Mouse (Mus musculus) thymus, adult 2 months (tissue): Measurements from ENCODE around the gene Hspb7. TPM values are rescaled to one million over a fixed set of nuclear protein-coding genes. Genes with fewer than 3 reads are reported as not detected.

Source experiments
- DNase-seq: peaks from one replicate; pipeline ENCODE4 v3.0.0; 2021
- H3K27ac ChIP-seq: fragments of 200-500 bp; 2 replicates; pipeline ENCODE4 v1.5.1; 2012; ENCODE audit warnings: low read length, control low read depth; ENCODE audit not compliant: control insufficient read depth, insufficient read depth
- H3K27me3 ChIP-seq: fragments of 200-500 bp; 2 replicates; pipeline ENCODE4 v1.6.1; 2012; ENCODE audit warnings: mild to moderate bottlenecking, low read length, moderate library complexity, mixed read lengths; ENCODE audit not compliant: control insufficient read depth, insufficient read depth
- H3K36me3 ChIP-seq: fragments of 200-500 bp; 2 replicates; pipeline ENCODE4 v1.6.1; 2012; ENCODE audit warnings: mild to moderate bottlenecking, low read length, moderate library complexity; ENCODE audit not compliant: control insufficient read depth, insufficient read depth
- H3K4me1 ChIP-seq: fragments of 200-500 bp; replicated peaks from 2 replicates; pipeline ENCODE4 v1.6.1; 2012; ENCODE audit warnings: low read length; ENCODE audit not compliant: control insufficient read depth, insufficient read depth
- H3K4me3 ChIP-seq: fragments of 200-500 bp; 2 replicates; pipeline ENCODE4 v1.5.1; 2012; ENCODE audit warnings: mild to moderate bottlenecking, low read length, control low read depth, moderate library complexity; ENCODE audit not compliant: control insufficient read depth, insufficient read depth
- CTCF ChIP-seq: fragments of 200-500 bp; IDR thresholded peaks from 2 replicates; pipeline ENCODE4 v1.5.1; 2012; ENCODE audit warnings: mild to moderate bottlenecking, control low read depth, low read length, moderate library complexity, borderline replicate concordance; ENCODE audit not compliant: control insufficient read depth, poor library complexity, insufficient read depth; ENCODE audit errors: extremely low read depth
- POLR2A ChIP-seq: fragments of 200-500 bp; IDR thresholded peaks from 2 replicates; pipeline ENCODE4 v1.6.1; 2012; ENCODE audit warnings: mild to moderate bottlenecking, low read length, control low read depth, moderate library complexity; ENCODE audit not compliant: control insufficient read depth, poor library complexity, insufficient read depth; ENCODE audit errors: extremely low read depth
- WGBS: fragments of 180-500 bp; shearing (Covaris S2); methylation state at CpG from one replicate; pipeline ENCODE4 v1.1.7; 2018; 5-methylcytosine and 5-hydroxymethylcytosine counted together
- polyA plus RNA-seq: library from polyadenylated mRNA; depleted of rRNA; stranded (reverse); fragments of >200 nt; gene quantifications from 2 replicates; pipeline ENCODE4 v1.2.3, GENCODE M21; 2012

Hspb7 gene
- polyA plus RNA-seq, 1 experiment: 36.2 TPM

DNA sequence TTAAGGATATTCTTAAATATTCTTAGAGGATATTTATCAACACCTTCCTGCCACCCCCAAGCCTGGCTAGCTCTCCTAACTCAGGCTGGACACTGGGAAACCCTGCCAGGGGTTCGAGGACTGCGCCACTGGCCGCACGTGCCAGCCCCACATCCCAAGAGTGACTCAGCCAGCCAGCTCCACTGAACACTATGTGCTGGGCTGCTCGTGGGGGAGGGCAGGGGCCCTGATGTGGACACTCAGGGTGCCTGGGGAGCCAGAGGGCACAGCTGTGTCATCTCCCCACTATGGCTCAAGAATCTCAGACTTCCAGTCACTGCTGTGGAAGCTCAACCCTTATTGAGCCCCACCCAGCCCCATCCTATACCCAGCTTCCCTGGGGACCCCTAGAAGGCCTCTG, 2.7 kb downstream of the Hspb7 start:
- Histone ChIP-seq H3K4me1 (peaks cover 27% of the 10 kb centered on the region), H3K27ac (no peak overlapping the region), H3K27me3 (no peaks in the 10 kb centered on the region), H3K36me3 (no peaks in the 10 kb centered on the region), H3K4me3 (no peak overlapping the region)
- no peak for DNase-seq
- TF ChIP-seq POLR2A: no peak
- TF ChIP-seq CTCF: no peak
- 92% methylated on average over 5 of the region's 5 CpGs for WGBS

DNA sequence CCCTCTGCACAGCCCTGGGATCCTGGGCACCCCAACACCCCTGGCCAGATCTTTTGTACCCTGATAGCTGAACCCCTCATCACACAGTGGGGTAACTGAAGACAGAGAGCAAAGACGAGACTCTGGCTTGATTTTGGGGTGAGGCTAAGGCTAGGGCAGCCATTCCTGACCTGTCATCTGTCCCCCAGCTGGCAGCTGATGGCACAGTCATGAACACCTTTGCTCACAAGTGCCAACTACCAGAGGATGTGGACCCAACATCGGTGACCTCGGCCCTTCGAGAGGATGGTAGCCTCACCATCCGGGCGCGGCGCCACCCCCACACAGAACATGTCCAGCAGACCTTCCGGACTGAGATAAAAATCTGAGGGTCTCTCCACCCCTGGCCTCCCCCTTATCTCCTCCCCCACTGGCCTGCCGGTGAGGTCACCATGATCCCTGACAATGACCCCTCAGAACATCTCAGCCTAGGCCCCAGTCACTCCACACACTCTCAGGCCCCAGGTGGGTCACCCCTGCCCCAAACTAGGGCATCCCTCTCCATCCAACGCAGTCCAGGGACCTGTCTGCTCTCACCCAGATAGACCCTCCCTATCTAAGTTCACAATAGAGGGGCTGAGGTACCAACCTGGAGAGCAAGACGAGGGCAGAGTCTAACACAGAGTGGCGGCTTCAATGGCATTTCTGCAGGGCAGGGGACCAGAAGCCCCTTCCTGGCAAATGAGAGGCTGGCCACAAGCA, 3.3 kb downstream of the Hspb7 start:
- DNase-seq: no peak
- no peaks in the 10 kb centered on the region for H3K36me3 ChIP-seq
- H3K4me1 ChIP-seq: peaks cover 27% of the 10 kb centered on the region
- WGBS: 94% methylated on average over 13 of the region's 13 CpGs
- H3K27me3 ChIP-seq: no peaks in the 10 kb centered on the region
- H3K27ac ChIP-seq: no peak overlapping the region
- TF ChIP-seq CTCF (no peak), POLR2A (no peak)
- no peak overlapping the region for H3K4me3 ChIP-seq

DNA sequence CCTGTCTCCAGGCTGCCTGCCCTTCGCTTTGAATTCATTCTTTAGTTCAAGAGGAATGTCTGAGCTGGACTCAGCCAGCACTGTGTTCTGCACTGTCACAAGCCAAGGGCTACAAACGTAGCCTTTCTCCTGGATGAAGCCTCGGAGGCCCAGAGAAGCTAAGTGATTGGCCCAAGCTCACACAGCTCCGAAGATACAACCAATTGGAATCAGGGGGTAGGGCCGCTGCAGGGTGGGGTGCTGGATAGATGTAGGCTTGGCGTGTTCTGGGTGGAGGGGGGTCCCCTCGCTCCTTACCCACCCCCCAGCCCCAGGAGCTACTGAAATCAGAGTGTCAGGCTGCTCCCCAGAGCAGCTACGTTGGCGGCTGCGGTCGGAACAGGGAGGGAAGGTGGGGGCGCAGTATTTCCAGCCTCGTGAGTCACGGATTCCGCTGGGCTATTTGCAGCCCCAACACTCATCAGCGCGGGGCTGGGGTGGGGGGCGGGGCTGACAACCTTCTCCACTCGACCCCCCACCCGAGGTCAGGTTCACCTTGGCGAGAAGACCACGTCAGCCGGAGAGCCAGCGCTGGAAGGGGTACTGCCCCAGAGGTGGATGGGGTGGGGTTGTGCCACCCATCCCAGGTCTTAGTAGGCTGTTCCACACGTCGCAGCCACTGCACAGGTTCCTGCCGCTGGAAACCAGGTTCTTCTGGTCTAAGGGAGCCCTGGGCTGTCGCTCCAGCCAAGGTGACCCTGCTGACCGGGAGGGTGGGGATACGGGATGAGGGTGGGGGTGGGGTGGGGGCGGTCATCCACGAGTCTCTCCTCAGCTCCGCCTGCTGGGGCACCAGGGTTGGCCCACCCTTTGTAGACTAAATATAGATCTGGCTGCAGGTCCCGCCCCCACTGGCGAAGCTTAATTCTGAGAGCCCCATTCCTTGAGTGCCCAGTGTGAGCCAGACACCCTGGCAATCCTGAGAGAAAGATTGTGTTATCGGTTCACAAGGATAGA, 5.2 kb downstream of the Hspb7 start:
- H3K27ac ChIP-seq: no peak overlapping the region
- no peaks in the 10 kb centered on the region for H3K27me3 ChIP-seq
- 10% methylated on average over 36 of the region's 36 CpGs for WGBS
- H3K4me3 ChIP-seq: peak overlapping the region; percentile 24; the same call in 1 of the 2 replicates
- H3K4me1 ChIP-seq: peaks cover 12% of the 10 kb centered on the region
- no peak for TF ChIP-seq POLR2A
- no peak for TF ChIP-seq CTCF
- peak; percentile 36 for DNase-seq
- no peaks in the 10 kb centered on the region for H3K36me3 ChIP-seq

DNA sequence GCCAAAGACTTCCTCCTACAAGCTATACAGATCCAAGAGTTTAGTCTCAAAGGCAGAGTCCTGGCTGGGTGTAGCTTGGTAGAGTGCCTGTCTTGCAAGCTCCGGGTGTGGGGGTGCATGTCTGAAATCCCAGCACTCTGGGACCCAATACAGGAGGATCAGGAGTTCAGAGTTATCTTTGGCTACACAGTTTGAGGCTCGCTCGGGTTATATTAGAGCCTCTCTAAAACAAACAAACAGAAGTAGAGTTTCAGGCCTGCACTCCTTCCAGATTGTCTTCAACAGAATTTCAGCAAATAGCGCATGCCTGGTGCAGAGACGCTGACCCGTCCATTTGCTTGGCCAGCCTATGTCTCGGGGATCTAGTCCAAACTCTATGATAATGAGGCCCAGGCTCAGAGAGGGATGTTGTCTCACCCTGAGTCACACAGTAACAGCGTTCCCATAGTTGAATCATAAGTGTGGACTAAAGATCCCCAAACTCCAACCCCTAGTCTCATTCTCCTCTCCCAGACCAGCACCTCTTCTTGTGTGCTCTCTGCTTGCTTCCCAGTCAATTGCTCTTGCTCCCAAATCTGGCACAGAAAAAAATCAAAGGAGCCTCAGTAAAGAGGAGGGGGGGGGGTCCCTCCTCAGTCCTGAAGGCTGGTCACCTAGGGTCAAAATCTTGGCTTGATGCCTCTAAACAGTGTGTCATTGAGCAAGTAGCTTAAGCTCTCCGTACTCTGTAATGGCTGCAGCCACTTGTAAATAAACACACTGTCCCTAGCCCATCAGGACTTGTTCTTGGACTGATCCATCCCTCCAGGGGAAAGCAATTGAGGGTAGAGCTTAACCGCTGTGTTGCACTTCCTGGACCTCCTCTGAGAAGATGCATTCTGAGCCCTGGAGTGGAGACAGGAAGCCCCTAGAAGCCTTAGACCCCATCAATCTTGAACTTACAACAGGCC, 6.5 kb downstream of the Hspb7 start:
- H3K27ac ChIP-seq: no peak overlapping the region
- peaks cover 15% of the 10 kb centered on the region for H3K4me1 ChIP-seq
- H3K4me3 ChIP-seq: no peak overlapping the region
- no peak for TF ChIP-seq CTCF
- no peak for TF ChIP-seq POLR2A
- no peaks in the 10 kb centered on the region for H3K36me3 ChIP-seq
- 92% methylated on average over 10 of the region's 10 CpGs for WGBS
- no peaks in the 10 kb centered on the region for H3K27me3 ChIP-seq
- DNase-seq: no peak

DNA sequence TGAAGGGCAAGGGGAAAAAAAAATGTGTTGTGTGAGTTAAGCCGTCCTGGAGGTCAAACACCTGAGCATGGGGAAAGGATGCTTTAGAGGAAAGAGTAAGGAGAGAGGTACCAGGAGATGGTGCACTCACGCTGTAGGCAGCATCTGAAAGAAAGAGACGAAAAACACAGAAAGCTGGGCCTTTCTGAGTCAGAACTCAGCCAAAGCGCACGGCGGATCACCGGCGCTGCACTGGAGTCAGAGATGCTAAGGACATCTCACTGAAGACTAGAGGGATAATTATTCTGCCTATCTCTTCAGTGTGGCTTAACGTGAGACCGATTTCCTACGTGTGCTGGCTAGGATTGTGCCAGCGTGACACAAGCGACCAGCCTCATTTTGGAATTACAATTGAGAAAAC, 7.3 kb downstream of the Hspb7 start:
- Histone ChIP-seq H3K4me1 (peaks cover 15% of the 10 kb centered on the region), H3K27me3 (no peaks in the 10 kb centered on the region), H3K27ac (no peak overlapping the region), H3K4me3 (no peak overlapping the region), H3K36me3 (no peaks in the 10 kb centered on the region)
- 95% methylated on average over 13 of the region's 13 CpGs for WGBS
- DNase-seq: no peak
- no peak for TF ChIP-seq CTCF
- TF ChIP-seq POLR2A: no peak
